Mouse (Mus musculus) limb, embryonic 14.5 days (tissue): Measurements from ENCODE around the gene Rraga. TPM values are rescaled to one million over a fixed set of nuclear protein-coding genes. Genes with fewer than 3 reads are reported as not detected.
A peak's percentile ranks its signal among the peaks of the same experiment; 100 is the strongest.

ENCODE experiments used
- ATAC-seq: fragments of 200-750 bp; cut with Nextera tagmentation; 2 replicates; pipeline ENCODE4 v1.8.0; 2017; ENCODE audit warnings: low read depth, moderate number of reproducible peaks, moderate TSS enrichment; ENCODE audit not compliant: low FRiP score
- DNase-seq: peaks from one replicate; pipeline ENCODE4 v3.0.0-alpha.2; 2015; ENCODE audit warnings: low spot score
- H3K27ac ChIP-seq: fragments of 300-500 bp; sonication (generic); replicated peaks from 2 replicates; pipeline ENCODE4 v1.5.1; 2014; ENCODE audit warnings: low read depth, mild to moderate bottlenecking, low read length, moderate library complexity, mixed read lengths
- H3K27me3 ChIP-seq: fragments of 300-500 bp; sonication (generic); 2 replicates; pipeline ENCODE4 v1.6.1; 2014; ENCODE audit warnings: low read length, mixed read lengths; ENCODE audit not compliant: control insufficient read depth, insufficient read depth
- H3K36me3 ChIP-seq: fragments of 300-500 bp; sonication (generic); 2 replicates; pipeline ENCODE4 v1.6.1; 2014; ENCODE audit warnings: mild to moderate bottlenecking, low read length, moderate library complexity, mixed read lengths; ENCODE audit not compliant: control insufficient read depth, insufficient read depth
- H3K4me1 ChIP-seq: fragments of 300-500 bp; sonication (generic); 2 replicates; pipeline ENCODE4 v1.6.1; 2014; ENCODE audit warnings: antibody characterized with exemption, low read length, mixed read lengths; ENCODE audit not compliant: control insufficient read depth, insufficient read depth
- H3K4me2 ChIP-seq: fragments of 300-500 bp; sonication (generic); replicated peaks from 2 replicates; pipeline ENCODE4 v1.6.1; 2014; ENCODE audit warnings: low read depth, mild to moderate bottlenecking, low read length, moderate library complexity; ENCODE audit not compliant: severe bottlenecking
- H3K4me3 ChIP-seq: fragments of 300-500 bp; sonication (generic); replicated peaks from 2 replicates; pipeline ENCODE4 v1.5.1; 2014; ENCODE audit warnings: low read length
- H3K9ac ChIP-seq: fragments of 300-500 bp; sonication (generic); 2 replicates; pipeline ENCODE4 v1.6.1; 2014; ENCODE audit warnings: mild to moderate bottlenecking, low read depth, low read length, moderate library complexity; ENCODE audit not compliant: severe bottlenecking
- H3K9me3 ChIP-seq: fragments of 300-500 bp; sonication (generic); 2 replicates; pipeline ENCODE4 v1.6.1; 2016; ENCODE audit warnings: low read length; ENCODE audit not compliant: control insufficient read depth
- POLR2A ChIP-seq: fragments of 200-500 bp; IDR thresholded peaks from 2 replicates; pipeline ENCODE4 v1.8.0; 2012; ENCODE audit warnings: inconsistent platforms, mild to moderate bottlenecking, moderate library complexity, borderline replicate concordance; ENCODE audit not compliant: insufficient read depth, insufficient read length; ENCODE audit errors: extremely low read depth
- WGBS: fragments of 180-500 bp; shearing (Covaris S2); extraction: QIAGEN DNeasy Blood & Tissue Kit; methylation state at CpG from one replicate; pipeline ENCODE4 v1.1.7; 2014; 5-methylcytosine and 5-hydroxymethylcytosine counted together
- polyA plus RNA-seq, 2 experiments: library from polyadenylated mRNA; depleted of rRNA in 1 of 2; stranded (reverse) in 1 of 2; unstranded in 1 of 2; fragments of >200 nt; fragmentation: Nextera tagmentation in 1 of 2; extraction: Ambion mirVana in 1 of 2; gene quantifications; 2 replicates each; pipeline versions ENCODE4 v1.2.1 to v1.2.3; 2012 to 2014

Gene Rraga
- polyA plus RNA-seq, 2 experiments, result 96.1 to 112 TPM

- no peaks in the 10 kb centered on the region for H3K9me3 ChIP-seq
- peak overlapping the region; percentile 96 for H3K27ac ChIP-seq
- H3K9ac ChIP-seq, result peak overlapping the region; percentile 96
- H3K4me3 ChIP-seq, result peak overlapping the region; percentile 97
- H3K4me1 ChIP-seq, result peaks cover 14% of the 10 kb centered on the region
- ATAC-seq (no peak), DNase-seq (peak; percentile 7)
- H3K27me3 ChIP-seq, result no peaks in the 10 kb centered on the region
- H3K36me3 ChIP-seq, result peaks cover 6% of the 10 kb centered on the region; the same call in 1 of the 2 replicates
- peak overlapping the region; percentile 65 for H3K4me2 ChIP-seq
- 18% methylated on average over 6 of the region's 6 CpGs for WGBS
- no peak for TF ChIP-seq POLR2A
Measured at GRCm38 (mm10) chr4:86574939-86575282, 557 bp upstream of the Rraga start.

DNA sequence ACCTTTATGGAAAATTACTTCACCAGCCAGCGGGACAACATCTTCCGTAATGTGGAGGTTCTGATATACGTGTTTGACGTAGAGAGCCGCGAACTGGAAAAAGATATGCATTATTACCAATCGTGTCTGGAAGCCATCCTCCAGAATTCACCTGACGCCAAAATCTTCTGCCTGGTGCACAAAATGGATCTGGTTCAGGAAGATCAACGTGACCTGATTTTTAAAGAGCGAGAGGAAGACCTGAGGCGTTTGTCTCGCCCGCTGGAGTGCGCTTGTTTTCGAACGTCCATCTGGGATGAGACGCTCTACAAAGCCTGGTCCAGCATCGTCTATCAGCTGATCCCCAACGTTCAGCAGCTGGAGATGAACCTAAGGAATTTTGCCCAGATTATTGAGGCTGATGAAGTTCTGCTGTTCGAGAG lies 663 bp downstream of the Rraga start:
- Histone ChIP-seq H3K36me3 (peaks cover 13% of the 10 kb centered on the region), H3K9me3 (no peaks in the 10 kb centered on the region), H3K27ac (peak overlapping the region; percentile 96), H3K27me3 (no peaks in the 10 kb centered on the region), H3K9ac (peak overlapping the region; percentile 96), H3K4me1 (peaks cover 14% of the 10 kb centered on the region), H3K4me3 (peak overlapping the region; percentile 97), H3K4me2 (peak overlapping the region; percentile 65)
- DNase-seq, result peak; percentile 12
- TF ChIP-seq POLR2A, result no peak
- under 1% methylated on average over 20 of the region's 20 CpGs for WGBS
- no peak for ATAC-seq

GRCm38 (mm10) chr4:86576630-86577225 lies 1.3 kb downstream of the Rraga start:
- DNase-seq (no peak), ATAC-seq (no peak)
- TF ChIP-seq POLR2A, result no peak
- H3K9me3 ChIP-seq, result no peaks in the 10 kb centered on the region
- 0 out of 2 replicates have a peak overlapping the region, but pooled peaks have one; percentile 96 for H3K27ac ChIP-seq
- WGBS, result 11% methylated on average over 11 of the region's 11 CpGs
- H3K36me3 ChIP-seq, result peaks cover 13% of the 10 kb centered on the region
- H3K4me2 ChIP-seq, result peak overlapping the region; percentile 65
- no peaks in the 10 kb centered on the region for H3K27me3 ChIP-seq
- peak overlapping the region; percentile 96 for H3K9ac ChIP-seq
- H3K4me1 ChIP-seq, result peaks cover 14% of the 10 kb centered on the region
- peak overlapping the region; percentile 97 for H3K4me3 ChIP-seq

DNA sequence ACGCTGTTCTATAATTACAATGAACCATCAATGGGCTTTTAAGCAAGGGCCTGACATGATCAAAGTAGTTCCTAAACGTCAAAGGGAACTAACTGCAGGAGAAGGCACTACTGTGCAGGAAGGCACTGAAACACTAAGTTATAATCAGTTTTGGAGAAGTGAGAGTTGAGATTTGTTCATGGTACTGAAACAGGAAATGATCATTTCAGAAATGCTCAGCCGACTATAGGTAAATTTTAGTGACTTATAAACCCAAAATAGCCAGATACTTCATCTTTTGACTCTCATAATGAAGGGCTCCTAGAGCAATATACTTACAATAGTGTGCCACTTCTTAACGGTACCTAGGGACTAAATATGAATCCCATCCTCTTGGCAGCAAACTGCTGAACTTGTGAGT lies 4.6 kb downstream of the Rraga start:
- Histone ChIP-seq H3K4me1 (peaks cover 12% of the 10 kb centered on the region), H3K27ac (no peak overlapping the region), H3K9me3 (no peaks in the 10 kb centered on the region), H3K9ac (no peak overlapping the region), H3K4me3 (no peak overlapping the region), H3K36me3 (peaks cover 42% of the 10 kb centered on the region), H3K4me2 (no peak overlapping the region), H3K27me3 (no peaks in the 10 kb centered on the region)
- DNase-seq, result no peak
- ATAC-seq, result no peak
- WGBS, result 54% methylated on average over 4 of the region's 4 CpGs
- no peak for TF ChIP-seq POLR2A

GRCm38 (mm10) chr4:86580591-86580990 lies 5.1 kb downstream of the Rraga start:
- no peak overlapping the region for H3K9ac ChIP-seq
- peaks cover 12% of the 10 kb centered on the region for H3K4me1 ChIP-seq
- no peak overlapping the region for H3K4me2 ChIP-seq
- ATAC-seq (no peak), DNase-seq (no peak)
- H3K27ac ChIP-seq, result no peak overlapping the region
- no peaks in the 10 kb centered on the region for H3K27me3 ChIP-seq
- H3K4me3 ChIP-seq, result no peak overlapping the region
- H3K36me3 ChIP-seq, result peaks cover 47% of the 10 kb centered on the region
- WGBS, result 87% methylated on average over 3 of the region's 3 CpGs
- H3K9me3 ChIP-seq, result no peaks in the 10 kb centered on the region
- no peak for TF ChIP-seq POLR2A

GRCm38 (mm10) chr4:86588236-86588635 lies 12.8 kb downstream of the Rraga start:
- no peak overlapping the region for H3K4me3 ChIP-seq
- H3K36me3 ChIP-seq, result peaks cover 77% of the 10 kb centered on the region
- H3K27me3 ChIP-seq, result no peaks in the 10 kb centered on the region
- DNase-seq (no peak), ATAC-seq (no peak)
- no peaks in the 10 kb centered on the region for H3K9me3 ChIP-seq
- H3K4me2 ChIP-seq, result no peak overlapping the region
- H3K9ac ChIP-seq, result no peak overlapping the region
- H3K4me1 ChIP-seq, result no peaks in the 10 kb centered on the region
- TF ChIP-seq POLR2A, result no peak
- H3K27ac ChIP-seq, result no peak overlapping the region
- WGBS, result 88% methylated on average over 3 of the region's 3 CpGs
